Mouse (Mus musculus) kidney, postnatal 4 days (tissue): Measurements from ENCODE around the gene Gm5269.

Experiments used
- DNase-seq, 2 experiments: peaks; one replicate each; pipeline ENCODE4 v3.0.0; 2021; ENCODE audit warnings: mixed read lengths in 2 of 2

Gene Gm5269

DNA sequence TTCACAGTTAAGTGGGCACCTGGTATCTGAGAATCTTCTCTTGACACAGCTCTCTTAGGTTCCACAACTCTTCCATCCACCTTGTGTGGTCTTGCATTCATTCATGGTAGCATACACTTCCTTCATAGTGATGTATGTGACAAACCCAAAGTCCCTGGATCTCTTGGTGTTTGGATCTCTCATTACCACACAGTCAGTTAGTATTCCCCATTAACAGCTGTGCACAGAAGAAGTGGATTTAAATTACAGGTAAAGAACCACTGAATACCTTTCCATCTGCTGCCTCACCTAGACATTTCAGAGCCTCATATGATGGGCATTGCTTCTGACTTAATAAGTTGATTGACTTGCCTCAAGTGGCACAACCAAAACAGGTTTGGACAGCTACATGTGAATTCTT, at the start of gene Gm5269:
Gm5269 (minus strand) TSS at position 101 of the 400 bp plus-strand sequence.
- DNase-seq: no peak

DNA sequence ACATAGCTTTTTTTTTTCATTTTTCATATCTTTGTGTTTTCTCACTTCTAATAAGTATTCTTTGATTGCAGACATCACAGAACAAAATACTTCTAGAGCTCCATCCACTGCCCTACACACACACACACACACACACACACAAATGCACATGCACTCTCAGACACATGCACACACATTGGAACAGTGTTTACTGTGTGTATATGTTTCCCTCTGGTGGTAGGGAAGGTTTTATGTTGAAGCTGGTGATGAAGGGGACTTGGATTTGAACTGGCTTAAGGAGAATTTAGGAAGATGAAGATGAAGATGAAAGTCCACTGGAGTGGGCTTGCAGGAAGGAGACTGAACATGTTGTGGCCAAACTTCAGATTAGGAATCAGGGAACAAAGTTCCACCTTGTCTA, 41.1 kb upstream of the Gm5269 start:
- no peak for DNase-seq

DNA sequence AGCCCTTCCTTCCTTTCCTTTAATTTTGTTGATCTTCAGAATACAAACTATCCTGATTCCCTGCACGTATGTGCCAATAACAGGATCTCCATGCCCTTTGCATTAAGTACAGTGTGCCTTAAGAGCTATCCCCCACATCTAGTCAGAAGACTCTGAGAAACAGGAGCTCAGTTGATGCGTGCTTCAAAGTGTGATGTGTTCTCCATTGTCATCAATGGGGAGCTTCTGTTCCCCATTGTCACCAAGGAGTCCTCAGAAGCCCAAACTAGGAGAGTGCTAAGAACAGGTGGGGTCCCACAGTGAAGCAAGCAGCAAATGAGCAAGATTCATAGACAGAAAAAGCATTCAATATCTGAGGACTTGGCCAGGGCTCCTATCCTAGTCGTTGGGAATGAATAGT, 36.8 kb upstream of the Gm5269 start:
- DNase-seq: no peak

DNA sequence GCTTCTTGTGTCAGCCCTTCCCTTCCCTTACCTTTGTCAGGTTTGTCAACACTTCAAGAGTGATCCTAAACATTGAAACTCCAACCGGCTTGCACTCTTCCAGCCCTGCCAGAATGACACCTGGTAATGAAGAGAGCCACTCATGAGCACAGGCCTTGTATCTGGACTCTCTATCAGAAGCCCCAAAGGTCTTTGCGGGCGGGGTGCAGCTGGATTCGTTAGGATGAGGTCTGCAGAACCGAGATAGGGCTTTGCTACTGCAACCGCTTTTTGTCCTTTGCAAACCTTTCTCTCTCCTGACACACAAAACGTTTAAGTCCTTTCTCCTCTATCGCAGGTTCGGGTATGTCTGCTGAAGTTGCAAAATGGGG, 36.3 kb upstream of the Gm5269 start, which contains the start of gene Slc40a1:
Slc40a1 (minus strand) TSS at position 131 of the 371 bp plus-strand sequence.
- DNase-seq: no peak

DNA sequence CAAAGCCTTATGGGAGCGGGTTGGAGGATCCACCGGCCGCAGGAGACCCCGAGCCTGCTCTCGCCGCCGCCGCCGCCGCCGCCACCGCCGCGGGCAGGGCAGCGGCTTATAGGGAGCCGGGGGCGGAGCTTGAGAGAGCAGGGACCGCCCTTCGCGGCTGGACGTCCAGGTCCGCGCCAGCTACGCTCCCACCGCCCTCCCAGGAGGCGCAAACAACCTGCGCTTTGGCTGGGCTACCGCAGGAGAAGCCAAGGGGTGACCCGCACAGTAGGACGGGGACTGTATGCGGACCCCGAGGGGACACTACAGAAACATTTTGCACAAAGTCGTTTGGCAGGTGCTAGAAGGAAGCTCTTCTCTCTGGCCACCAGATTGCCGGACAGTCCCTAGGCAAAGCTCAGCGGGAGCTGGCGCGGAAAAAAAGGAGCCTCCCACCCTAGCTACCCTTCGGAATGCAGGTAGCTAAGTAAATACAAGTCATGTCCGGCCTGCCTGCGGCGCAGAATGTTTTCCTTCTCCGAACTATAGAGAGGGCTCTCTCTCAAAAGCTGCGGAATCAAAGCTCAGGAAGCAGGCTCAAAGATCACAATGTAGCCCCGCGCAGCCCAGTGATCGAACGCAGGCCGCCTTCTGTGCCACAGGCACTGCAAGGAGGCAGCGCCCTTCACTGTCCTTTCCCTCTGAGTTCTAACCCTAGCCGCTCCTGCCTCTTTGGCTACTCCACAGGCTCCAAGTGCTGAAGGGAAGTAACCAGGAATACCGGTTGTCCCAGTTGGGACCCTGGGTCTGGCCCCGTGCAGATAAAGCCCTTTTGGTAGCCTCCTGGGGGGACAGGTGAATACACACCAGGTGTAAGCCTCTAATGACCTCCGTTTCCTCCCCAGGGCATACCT, 35.7 kb upstream of the Gm5269 start:
- peak; percentile 88 to 93 for DNase-seq

DNA sequence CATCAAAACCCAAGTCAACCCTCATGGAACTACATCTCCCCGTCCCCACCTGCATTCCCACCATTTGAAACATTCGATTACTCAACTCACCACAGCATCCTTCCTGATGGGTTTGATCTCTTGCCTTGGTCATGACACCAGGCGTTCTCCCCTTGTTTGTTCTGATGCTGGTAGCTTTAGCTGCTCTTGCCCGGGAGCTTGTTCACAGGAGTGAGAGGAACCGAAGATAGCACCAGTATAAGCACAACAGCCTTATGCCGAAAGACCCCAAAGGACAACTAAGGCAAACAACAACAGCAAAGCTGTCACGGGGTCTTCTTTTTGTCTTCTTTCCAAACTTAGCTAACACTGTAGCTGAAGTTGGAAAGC, 35.0 kb upstream of the Gm5269 start:
- DNase-seq: no peak

- DNase-seq: no peak
Measured at GRCm38 (mm10) chr1:45924516-45924915, 34.4 kb upstream of the Gm5269 start.

DNA sequence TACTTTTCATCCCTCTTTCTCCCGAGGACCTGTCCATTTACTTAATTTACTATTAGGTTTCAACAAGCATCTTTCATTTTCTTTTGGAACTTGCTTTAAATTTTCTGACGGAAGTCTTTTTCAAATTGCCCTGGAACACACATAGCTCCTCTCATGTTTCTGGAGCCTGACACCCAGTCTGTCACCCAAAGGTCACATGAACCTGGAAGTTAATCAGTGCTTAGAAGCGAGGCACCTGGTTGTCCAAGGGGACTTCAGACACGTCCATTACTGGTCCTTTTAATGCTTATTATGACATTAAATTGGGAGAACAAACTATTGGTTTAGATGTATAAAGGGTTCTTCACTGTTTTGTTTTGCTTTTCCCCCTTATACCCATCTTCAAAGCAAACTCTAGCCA, 33.2 kb upstream of the Gm5269 start:
- DNase-seq: no peak

GRCm38 (mm10) chr1:45920703-45921102, 30.6 kb upstream of the Gm5269 start:
- DNase-seq: peak in 1 of 2 experiments; percentile 19

DNA sequence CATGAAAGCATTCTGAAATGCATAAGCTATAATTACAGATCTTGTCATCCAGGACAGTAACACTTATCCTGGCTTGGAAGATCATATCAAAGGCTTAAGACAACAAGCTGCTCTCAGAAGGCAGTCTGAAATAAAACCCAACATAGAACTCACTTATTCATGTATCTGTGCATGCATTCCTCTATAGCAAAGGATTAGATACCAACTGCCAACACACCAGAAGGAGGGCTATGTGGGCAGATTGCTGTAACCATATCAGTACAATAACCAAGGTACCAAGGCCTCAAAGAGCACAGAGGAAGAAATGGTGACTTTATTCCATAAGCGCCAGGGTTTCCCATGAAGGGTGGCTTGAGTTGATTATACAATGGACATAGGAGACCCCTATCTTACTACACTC, 29.7 kb upstream of the Gm5269 start:
- DNase-seq: no peak

DNA sequence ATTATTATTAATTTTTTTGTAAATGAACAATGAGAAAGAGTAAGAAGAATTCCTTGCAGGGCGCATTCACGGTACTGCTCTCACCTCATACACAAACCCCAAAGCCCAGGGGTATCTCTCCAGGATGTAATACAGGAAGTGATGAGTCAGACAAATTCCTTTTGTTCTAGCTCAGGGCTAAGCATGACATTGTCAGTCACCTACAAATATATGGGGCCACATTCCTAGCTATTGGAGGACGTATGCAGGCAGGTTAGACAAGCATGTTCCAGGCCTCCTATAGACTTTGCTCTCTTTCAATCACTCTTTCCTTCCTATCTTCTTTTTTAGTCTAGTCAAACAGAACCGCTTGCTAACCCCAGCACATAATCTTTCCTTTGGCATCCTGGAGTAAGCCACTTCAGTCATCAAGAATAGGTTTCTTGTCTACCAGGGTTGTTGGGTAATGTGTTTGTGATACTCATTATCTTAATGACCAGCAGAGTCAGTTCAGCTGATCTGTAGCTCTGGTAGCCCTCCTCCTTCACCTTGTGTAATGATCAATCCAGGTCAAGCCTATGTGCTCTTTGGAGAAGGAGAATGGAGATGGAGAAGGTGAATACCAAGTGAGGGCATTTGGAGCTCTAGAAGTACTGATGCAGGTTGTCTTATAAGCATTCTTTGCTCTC, 27.2 kb upstream of the Gm5269 start:
- no peak for DNase-seq

- no peak for DNase-seq
Measured at GRCm38 (mm10) chr1:45916174-45916573, 26.1 kb upstream of the Gm5269 start.

DNA sequence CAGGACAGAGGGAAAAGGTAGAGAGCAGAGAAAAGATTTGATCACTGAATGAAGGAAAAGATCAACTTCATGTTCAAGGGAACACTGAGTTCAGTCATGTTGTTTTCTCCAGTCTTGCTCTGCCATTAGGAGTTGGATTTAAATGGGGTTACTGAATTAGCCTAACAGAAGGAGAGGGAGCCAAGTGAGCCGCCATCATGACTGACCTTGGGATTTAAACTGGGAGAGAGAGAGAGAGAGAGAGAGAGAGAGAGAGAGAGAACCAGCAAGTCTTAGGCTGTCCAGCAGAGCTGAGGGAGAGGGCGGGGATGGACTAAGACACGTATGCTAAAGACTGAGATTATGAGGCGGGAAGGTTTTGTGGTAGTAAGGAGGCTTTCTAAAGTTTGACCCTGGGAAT, 24.2 kb upstream of the Gm5269 start:
- DNase-seq: no peak

- DNase-seq: peak; percentile 75 to 85
Measured at GRCm38 (mm10) chr1:45905107-45905821, 15.2 kb upstream of the Gm5269 start.

GRCm38 (mm10) chr1:45904161-45904560, 14.1 kb upstream of the Gm5269 start:
- DNase-seq: no peak

- DNase-seq: no peak
Measured at GRCm38 (mm10) chr1:45898044-45898443, 8.0 kb upstream of the Gm5269 start.

GRCm38 (mm10) chr1:45894168-45894912, 4.3 kb upstream of the Gm5269 start:
- DNase-seq: no peak

GRCm38 (mm10) chr1:45891986-45892385, 1.9 kb upstream of the Gm5269 start:
- no peak for DNase-seq

GRCm38 (mm10) chr1:45886800-45887199, 3.3 kb downstream of the Gm5269 start:
- DNase-seq: no peak

- no peak for DNase-seq
Measured at GRCm38 (mm10) chr1:45883378-45883777, 6.7 kb downstream of the Gm5269 start.

DNA sequence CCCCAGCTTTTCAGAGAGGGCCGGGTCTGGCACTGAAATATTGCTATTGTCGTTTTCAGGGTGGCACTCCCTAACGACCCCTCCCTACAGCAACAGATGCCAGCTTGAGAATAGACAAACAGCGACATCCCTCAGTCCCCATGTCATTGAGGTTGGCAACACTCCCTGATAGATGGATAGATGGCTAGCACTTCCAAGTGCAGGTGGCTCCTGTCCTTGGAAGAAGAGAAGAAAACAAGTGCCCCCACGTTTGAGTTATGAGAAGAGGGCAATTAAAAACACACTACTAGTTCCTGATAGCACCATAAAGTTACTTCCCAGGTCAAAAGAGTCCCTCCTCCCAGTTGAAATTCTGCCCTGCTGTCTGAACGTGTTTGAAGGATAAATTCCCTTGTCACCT, 8.0 kb downstream of the Gm5269 start:
- no peak for DNase-seq

- DNase-seq: no peak
Measured at GRCm38 (mm10) chr1:45881228-45881832, 8.7 kb downstream of the Gm5269 start.
